Mouse (Mus musculus) kidney, adult 8-10 months (tissue): ENCODE measurements around the gene 1700013H16Rik.
"Not testable (repeated sequence)": the region's sequence is repeated elsewhere in the genome, so short reads cannot be mapped to it uniquely, and the experiment has no call there.

Experiments
- DNase-seq, 2 experiments: peaks; one replicate each; pipeline ENCODE4 v3.0.0; 2022

The 1700013H16Rik gene

GRCm38 (mm10) chrX:53757736-53758135, at the start of gene 1700013H16Rik:
Gene 1700013H16Rik (minus strand): TSS chrX:53757831.
- no peak for DNase-seq

GRCm38 (mm10) chrX:53799074-53799473, 41.4 kb upstream of the 1700013H16Rik start:
- no peak for DNase-seq

GRCm38 (mm10) chrX:53797519-53797918, 39.9 kb upstream of the 1700013H16Rik start, which contains the start of gene Xlr:
Gene Xlr (minus strand): TSS chrX:53797706.
- DNase-seq: not testable (repeated sequence)

- no peak for DNase-seq
These were observed 18.6 kb upstream of the 1700013H16Rik start, which contains the start of gene Zfp36l3 for GRCm38 (mm10) chrX:53776276-53776675. Gene Zfp36l3 (minus strand): TSS chrX:53776394.

- DNase-seq: no peak
These were observed 4.8 kb downstream of the 1700013H16Rik start for GRCm38 (mm10) chrX:53752851-53753250.

GRCm38 (mm10) chrX:53728967-53729366, 28.7 kb downstream of the 1700013H16Rik start:
- DNase-seq: no peak

GRCm38 (mm10) chrX:53724596-53724995, 33.0 kb downstream of the 1700013H16Rik start, which contains the start of gene 4930502E18Rik:
Gene 4930502E18Rik (plus strand): TSS chrX:53724826.
- no peak for DNase-seq

GRCm38 (mm10) chrX:53716323-53717182, 41.1 kb downstream of the 1700013H16Rik start:
- peak; percentile 30 to 67 for DNase-seq

- DNase-seq: no peak
These were observed 41.7 kb downstream of the 1700013H16Rik start for GRCm38 (mm10) chrX:53715942-53716322.

- DNase-seq: peak in 1 of 2 experiments; percentile 32
These were observed 55.0 kb downstream of the 1700013H16Rik start for GRCm38 (mm10) chrX:53702673-53703072.

GRCm38 (mm10) chrX:53699225-53699624, 58.4 kb downstream of the 1700013H16Rik start:
- no peak for DNase-seq

- no peak for DNase-seq
These were observed 63.4 kb downstream of the 1700013H16Rik start for GRCm38 (mm10) chrX:53694008-53694777.

GRCm38 (mm10) chrX:53693141-53693540, 64.5 kb downstream of the 1700013H16Rik start:
- no peak for DNase-seq
